Mouse (Mus musculus) embryonic fibroblast, embryonic 13.5 days (primary cell): ENCODE measurements around the gene Hyal2.
A peak's percentile ranks its signal among the peaks of the same experiment; 100 is the strongest.

ENCODE experiments used
- CTCF ChIP-seq: IDR thresholded peaks from 2 replicates; pipeline ENCODE4 v1.5.1; 2011; ENCODE audit warnings: mild to moderate bottlenecking, control low read depth, low read length, moderate library complexity, borderline replicate concordance; ENCODE audit not compliant: insufficient read depth
- POLR2A ChIP-seq: IDR thresholded peaks from 2 replicates; pipeline ENCODE4 v1.6.1; 2011; ENCODE audit warnings: low read depth, mild to moderate bottlenecking, control low read depth, low read length, moderate library complexity

GRCm38 (mm10) chr9:107566041-107566709 is 1.6 kb upstream of the Hyal2 start:
- TF ChIP-seq CTCF (peak; percentile 83; the same call in 1 of the 2 replicates), POLR2A (no peak)
